Mouse (Mus musculus) lung, adult 2 months (tissue): ENCODE results near the gene Anxa6. TPM values are rescaled to one million over a fixed set of nuclear protein-coding genes. Genes with fewer than 3 reads are reported as not detected.

Source experiments
- DNase-seq: peaks from one replicate; pipeline ENCODE4 v3.0.0; 2022
- H3K4me1 ChIP-seq: fragments of 200-500 bp; 2 replicates; pipeline ENCODE4 v1.6.1; 2011; ENCODE audit warnings: low read length; ENCODE audit not compliant: control insufficient read depth, insufficient read depth
- H3K4me3 ChIP-seq: fragments of 200-500 bp; replicated peaks from 2 replicates; pipeline ENCODE3; 2011; ENCODE audit warnings: low read depth, mild to moderate bottlenecking, control low read depth, low read length; ENCODE audit errors: extremely low read depth
- CTCF ChIP-seq: fragments of 200-500 bp; IDR thresholded peaks from 2 replicates; pipeline ENCODE4 v1.5.1; 2011; ENCODE audit warnings: mild to moderate bottlenecking, low read length, control low read depth; ENCODE audit not compliant: insufficient read depth
- POLR2A ChIP-seq: fragments of 200-500 bp; IDR thresholded peaks from 2 replicates; pipeline ENCODE4 v1.6.1; 2011; ENCODE audit warnings: low read depth, mild to moderate bottlenecking, control low read depth, low read length, borderline replicate concordance; ENCODE audit errors: extremely low read depth
- WGBS: fragments of 180-500 bp; shearing (Covaris S2); methylation state at CpG from one replicate; pipeline ENCODE4 v1.1.7; 2018; 5-methylcytosine and 5-hydroxymethylcytosine counted together
- polyA plus RNA-seq: library from polyadenylated mRNA; depleted of rRNA; stranded (reverse); fragments of >200 nt; gene quantifications from 2 replicates; pipeline ENCODE4 v1.2.3, GENCODE M21; 2012; rRNA removed

The Anxa6 gene
- polyA plus RNA-seq: 151 and 170 TPM in 2 replicates

DNA sequence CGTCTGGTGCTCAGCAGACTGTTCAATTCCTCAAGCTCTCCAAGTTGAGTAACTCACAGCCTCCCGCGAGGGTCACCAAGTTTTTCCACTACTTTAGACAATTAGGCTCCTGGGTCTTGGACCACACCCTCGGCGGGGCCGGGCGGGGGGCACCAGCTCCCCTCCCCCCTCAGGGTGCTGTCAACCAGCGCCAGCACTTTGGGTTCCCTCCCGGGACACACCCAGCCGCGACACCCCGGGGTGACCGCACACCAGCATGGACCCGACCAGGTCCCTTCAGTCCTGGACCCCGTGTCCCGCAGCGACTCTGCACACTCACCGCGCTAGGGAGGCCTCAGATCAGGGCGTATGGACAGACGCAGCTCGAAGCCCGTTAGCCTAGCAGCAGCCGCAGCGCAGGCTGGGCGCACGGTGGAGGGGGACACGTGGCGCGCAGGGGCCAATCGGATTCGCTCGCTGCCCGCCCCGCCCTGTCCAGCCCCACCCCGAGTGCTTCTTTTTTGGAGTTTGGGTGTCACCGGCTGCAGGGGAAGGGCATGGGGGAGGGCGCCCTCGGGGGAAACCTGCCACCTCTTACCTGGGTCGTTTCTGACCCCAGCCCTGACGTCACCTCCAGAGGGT lies at the start of gene Anxa6:
Gene Anxa6, minus strand, starts transcription at position 406 of the 621 bp plus-strand sequence.
- peak; percentile 86 for DNase-seq
- Histone ChIP-seq H3K4me3 (peak within 1 kb of the TSS; percentile 91), H3K4me1 (peaks cover 12% of the 10 kb centered on the region)
- WGBS: under 1% methylated on average over 41 of the region's 41 CpGs
- TF ChIP-seq POLR2A: peak; percentile 96; the same call in 1 of the 2 replicates
- no peak for TF ChIP-seq CTCF

DNA sequence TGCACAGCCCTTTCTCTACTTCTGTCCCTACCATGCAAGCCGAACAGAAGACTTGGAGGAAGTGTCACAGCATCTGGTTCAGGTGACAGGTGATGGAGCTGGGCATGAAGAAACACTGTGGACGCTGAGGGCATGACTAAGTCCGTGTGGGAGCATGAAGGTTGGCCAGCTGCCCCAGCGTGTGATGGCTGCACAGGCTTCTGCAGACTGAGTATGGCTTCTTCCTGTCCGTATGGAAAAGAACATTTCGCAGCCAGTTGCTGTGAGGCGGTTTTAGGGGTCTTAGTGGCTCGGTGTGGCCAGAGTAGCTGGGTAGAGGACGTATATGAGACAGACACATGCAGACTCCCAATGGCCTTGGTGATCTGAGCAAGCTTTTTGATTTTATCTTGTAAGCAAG lies 48.0 kb upstream of the Anxa6 start:
- WGBS: 88% methylated on average over 9 of the region's 9 CpGs
- TF ChIP-seq CTCF (no peak), POLR2A (no peak)

DNA sequence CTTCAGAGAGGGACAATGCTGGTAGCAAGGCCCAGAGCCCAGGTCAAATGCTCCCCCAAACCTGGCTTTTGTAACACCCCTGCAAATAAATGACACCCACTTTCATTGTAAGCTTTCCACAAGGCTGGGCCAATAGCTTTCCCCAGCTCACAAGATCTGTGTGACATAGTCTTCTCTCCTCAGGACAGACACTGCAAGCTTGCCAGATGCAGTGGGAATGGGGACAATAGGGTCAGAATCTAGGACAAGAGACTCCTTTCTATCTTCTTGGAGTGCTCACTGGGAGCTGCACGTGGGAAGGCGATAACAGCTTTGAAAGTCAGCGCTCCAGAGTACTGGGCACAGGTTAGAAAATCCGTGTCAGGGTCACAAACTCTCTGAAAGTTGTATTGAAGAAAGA lies 45.9 kb upstream of the Anxa6 start:
- TF ChIP-seq POLR2A (no peak), CTCF (no peak)
- no peak for DNase-seq
- WGBS: 96% methylated on average over 4 of the region's 4 CpGs
- Histone ChIP-seq H3K4me1 (peaks cover 3% of the 10 kb centered on the region; the same call in 1 of the 2 replicates), H3K4me3 (no peak overlapping the region)

More for the DNA sequence above, 48.0 kb upstream of the Anxa6 start:
- Histone ChIP-seq H3K4me3 (no peak overlapping the region), H3K4me1 (no peaks in the 10 kb centered on the region)
- DNase-seq: no peak

DNA sequence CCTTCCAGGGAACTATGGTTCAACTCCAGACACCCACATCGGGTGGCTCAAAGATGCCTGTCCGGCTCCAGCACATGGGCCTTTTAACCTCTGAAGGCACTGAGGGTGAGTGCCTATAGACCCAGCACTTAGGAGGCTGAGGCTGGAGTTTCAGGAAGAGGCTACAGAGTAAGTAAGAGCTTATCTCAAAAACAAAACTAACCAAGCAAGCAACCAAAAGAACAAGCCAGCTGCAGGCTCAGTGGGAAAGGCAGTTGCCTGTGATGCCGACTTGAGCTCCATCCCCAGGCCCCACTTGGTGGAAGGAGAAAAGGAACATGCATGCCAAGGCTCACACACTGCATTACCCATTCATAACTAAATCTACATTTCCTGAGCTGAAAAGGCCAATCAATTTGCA lies 45.3 kb upstream of the Anxa6 start:
- no peak overlapping the region for H3K4me3 ChIP-seq
- TF ChIP-seq CTCF: no peak
- no peak for TF ChIP-seq POLR2A
- DNase-seq: no peak
- 70% methylated on average over 3 of the region's 3 CpGs for WGBS
- peaks cover 3% of the 10 kb centered on the region; the same call in 1 of the 2 replicates for H3K4me1 ChIP-seq

DNA sequence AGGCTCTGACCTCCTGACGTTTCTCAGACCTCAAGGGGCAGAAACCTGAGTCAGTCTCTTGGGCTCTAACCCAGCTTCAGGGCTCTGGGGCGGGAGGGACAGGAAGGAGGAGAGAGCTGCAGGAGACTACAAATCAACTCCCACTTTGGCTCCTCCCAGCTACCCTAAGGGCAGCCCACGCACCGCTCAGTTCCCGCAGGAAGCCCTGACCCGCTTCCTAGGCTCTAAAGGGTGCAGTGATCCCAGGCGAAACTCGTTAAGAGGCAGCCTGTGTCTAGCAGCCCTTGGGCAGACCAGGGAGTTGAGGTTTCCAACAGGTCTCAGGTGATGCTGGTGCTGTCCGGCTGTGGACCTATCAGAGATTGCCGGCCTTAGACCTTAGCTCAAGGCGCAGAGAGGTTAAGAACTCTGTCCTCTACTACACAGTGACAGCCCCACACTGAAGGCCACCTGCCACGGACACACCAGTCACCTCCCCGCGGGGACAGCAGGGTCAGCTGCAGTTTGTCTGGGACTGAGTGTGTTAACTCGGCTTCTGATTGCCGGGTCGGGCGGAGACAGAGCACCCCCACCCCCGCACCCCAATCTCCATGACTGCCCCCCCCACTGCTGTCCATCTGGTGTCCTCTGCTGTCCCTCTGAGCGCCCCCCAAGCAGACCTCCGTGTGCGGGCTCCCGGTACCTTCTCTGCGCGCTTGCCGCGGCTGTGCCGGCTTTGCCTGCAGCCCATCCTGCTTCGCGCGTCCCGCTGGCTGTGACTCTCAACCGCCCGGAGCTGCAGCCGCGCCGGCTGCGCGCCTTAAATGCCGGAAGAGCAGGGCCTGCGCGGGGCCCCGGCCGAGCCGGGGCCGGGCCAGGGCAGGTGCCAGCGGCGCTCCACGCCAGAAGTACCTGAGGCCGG lies 44.3 kb upstream of the Anxa6 start, which contains the start of gene Ccdc69:
Gene Ccdc69, minus strand, starts transcription at position 801 of the 901 bp plus-strand sequence.
- peak; percentile 50 for DNase-seq
- Histone ChIP-seq H3K4me3 (peak within 1 kb of the TSS; percentile 78), H3K4me1 (peaks cover 3% of the 10 kb centered on the region; the same call in 1 of the 2 replicates)
- TF ChIP-seq POLR2A (peak; percentile 56; the same call in 1 of the 2 replicates), CTCF (no peak)
- under 1% methylated on average over 49 of the region's 50 CpGs for WGBS

DNA sequence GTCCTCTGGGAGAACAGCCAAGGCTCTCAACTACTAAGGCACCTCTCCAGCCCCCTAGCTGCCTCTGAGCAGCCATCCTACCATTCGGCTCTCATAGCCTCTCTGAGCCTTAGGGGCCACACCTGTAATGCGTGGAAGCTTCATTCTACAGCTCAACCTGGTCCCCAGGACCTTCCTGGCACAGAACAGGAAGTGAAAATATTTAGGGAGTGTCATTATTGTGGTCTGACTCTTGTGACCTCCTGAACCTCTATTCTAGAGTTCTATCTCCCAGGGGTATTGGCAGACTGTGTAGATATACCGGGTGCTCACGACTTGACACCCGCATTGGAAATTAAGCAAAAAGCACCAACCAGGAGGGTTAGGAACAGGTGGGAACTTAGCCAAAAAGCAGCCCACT lies 43.0 kb upstream of the Anxa6 start:
- 85% methylated on average over 5 of the region's 5 CpGs for WGBS
- DNase-seq: no peak
- no peak overlapping the region for H3K4me3 ChIP-seq
- TF ChIP-seq CTCF (no peak), POLR2A (no peak)
- peaks cover 3% of the 10 kb centered on the region; the same call in 1 of the 2 replicates for H3K4me1 ChIP-seq

DNA sequence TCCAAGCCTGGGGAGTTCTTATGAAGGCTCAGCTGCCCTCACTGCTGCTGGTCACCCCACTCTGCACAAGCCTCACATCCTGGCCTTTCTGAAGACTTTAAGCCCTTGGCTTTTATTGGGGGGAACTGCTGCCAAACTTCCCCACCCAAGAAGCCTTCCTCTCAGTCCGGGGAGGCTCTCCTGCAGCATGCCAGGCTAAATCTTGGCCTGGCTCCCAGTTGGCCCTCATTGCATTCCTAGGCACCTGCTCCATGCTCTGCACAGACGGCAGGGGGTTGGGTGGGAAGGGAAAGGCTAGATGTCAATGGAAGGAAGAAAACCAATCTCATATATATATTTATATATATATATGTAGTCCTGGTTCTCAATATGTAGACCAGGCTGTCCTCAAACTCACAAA lies 42.4 kb upstream of the Anxa6 start:
- TF ChIP-seq POLR2A (no peak), CTCF (no peak)
- Histone ChIP-seq H3K4me3 (no peak overlapping the region), H3K4me1 (peaks cover 3% of the 10 kb centered on the region; the same call in 1 of the 2 replicates)
- peak; percentile 23 for DNase-seq
- 29% methylated on average over 2 of the region's 2 CpGs for WGBS

DNA sequence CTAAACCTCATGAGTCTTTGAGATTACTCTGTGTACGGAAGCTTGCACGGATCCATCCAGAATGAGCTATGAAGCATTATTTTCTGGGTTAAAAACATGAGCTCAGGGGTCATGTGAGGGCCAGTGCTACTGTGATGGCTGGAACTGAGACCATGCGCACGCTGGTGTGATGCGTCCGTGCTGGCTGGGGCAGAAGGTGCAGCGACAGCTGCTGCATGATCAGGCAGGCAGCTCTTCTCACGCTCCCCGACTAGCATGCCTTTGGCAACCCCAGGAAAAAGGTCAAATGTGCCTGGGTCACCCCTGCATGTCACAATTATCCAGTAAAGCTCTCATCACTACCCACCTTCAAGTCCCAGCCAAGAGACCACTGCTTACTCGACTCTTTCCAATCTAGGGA lies 39.9 kb upstream of the Anxa6 start:
- 74% methylated on average over 10 of the region's 10 CpGs for WGBS
- no peak for TF ChIP-seq CTCF
- TF ChIP-seq POLR2A: no peak
- no peak for DNase-seq
- no peak overlapping the region for H3K4me3 ChIP-seq
- H3K4me1 ChIP-seq: peaks cover 3% of the 10 kb centered on the region; the same call in 1 of the 2 replicates

DNA sequence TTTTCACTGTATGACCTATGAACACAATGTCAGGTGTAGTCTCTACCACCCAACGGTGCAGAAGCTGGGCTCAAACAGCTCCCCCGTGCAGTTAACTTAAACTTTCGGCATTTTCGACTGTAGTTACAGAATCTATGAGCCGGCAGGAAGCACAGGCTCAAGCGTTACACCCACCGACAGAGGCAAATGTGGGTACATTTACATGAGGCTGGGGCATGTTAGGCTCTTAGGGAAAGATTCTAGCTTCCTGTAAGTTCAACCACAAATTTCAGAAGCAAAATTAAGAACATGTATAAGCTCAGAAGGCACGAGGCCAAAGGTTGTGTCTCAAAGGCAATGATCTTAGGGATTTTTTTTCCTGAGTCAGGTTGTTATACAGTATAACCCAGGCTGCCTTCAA lies 39.2 kb upstream of the Anxa6 start:
- WGBS: 71% methylated on average over 8 of the region's 8 CpGs
- TF ChIP-seq POLR2A: no peak
- TF ChIP-seq CTCF: no peak
- Histone ChIP-seq H3K4me3 (no peak overlapping the region), H3K4me1 (peaks cover 3% of the 10 kb centered on the region; the same call in 1 of the 2 replicates)
- no peak for DNase-seq

DNA sequence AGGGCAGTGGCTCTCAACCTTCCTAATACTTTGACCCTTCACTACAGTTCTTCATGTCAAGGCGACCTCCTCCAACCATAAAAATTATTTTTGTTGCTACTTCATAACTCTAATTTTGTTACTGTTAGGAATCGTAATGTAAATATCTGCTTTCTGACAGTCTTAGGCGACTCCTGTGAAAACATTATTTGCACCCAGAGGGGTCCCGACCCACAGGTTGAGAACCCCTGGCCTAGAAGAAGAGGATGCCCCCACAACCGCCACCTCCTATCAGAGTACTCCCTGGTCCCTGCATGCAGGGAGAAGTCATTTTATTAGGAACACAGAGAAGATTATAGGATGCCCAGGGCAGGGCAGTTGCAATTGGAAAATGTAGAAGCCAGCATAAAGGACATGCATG lies 38.1 kb upstream of the Anxa6 start:
- TF ChIP-seq POLR2A (no peak), CTCF (no peak)
- H3K4me3 ChIP-seq: no peak overlapping the region
- no peak for DNase-seq
- 90% methylated on average over 5 of the region's 5 CpGs for WGBS
- H3K4me1 ChIP-seq: peaks cover 3% of the 10 kb centered on the region; the same call in 1 of the 2 replicates
